Mouse (Mus musculus): ENCODE results near the gene Tnnt1.
A peak's percentile ranks its signal among the peaks of the same experiment; 100 is the strongest.

Gene Tnnt1

GRCm38 (mm10) chr7:4521231-4522003 lies 5.2 kb upstream of the Tnnt1 start:
- no peak for DNase-seq (ENCODE audit: low spot score in 2 of 2)

GRCm38 (mm10) chr7:4518487-4518886 lies 2.3 kb upstream of the Tnnt1 start:
- no peak for DNase-seq (ENCODE audit: low spot score in 2 of 2)

- DNase-seq (ENCODE audit: low spot score in 2 of 2): no peak
Measured at GRCm38 (mm10) chr7:4515853-4516252, 329 bp downstream of the Tnnt1 start.

- no peak for DNase-seq (ENCODE audit: low spot score in 2 of 2)
Measured at GRCm38 (mm10) chr7:4513829-4514712, 2.1 kb downstream of the Tnnt1 start.

- DNase-seq (ENCODE audit: low spot score in 2 of 2): no peak
Measured at GRCm38 (mm10) chr7:4513236-4513635, 2.9 kb downstream of the Tnnt1 start.

- DNase-seq (ENCODE audit: low spot score in 2 of 2): no peak
Measured at GRCm38 (mm10) chr7:4511489-4512224, 4.5 kb downstream of the Tnnt1 start.

- no peak for DNase-seq (ENCODE audit: low spot score in 2 of 2)
Measured at GRCm38 (mm10) chr7:4509863-4510608, 6.1 kb downstream of the Tnnt1 start.

- DNase-seq (ENCODE audit: low spot score in 2 of 2): no peak
Measured at GRCm38 (mm10) chr7:4508739-4509116, 7.5 kb downstream of the Tnnt1 start.

GRCm38 (mm10) chr7:4508062-4508738 lies 8.0 kb downstream of the Tnnt1 start:
- no peak for DNase-seq (ENCODE audit: low spot score in 2 of 2)

GRCm38 (mm10) chr7:4507220-4507619 lies 9.0 kb downstream of the Tnnt1 start:
- DNase-seq (ENCODE audit: low spot score in 2 of 2): no peak

- no peak for DNase-seq (ENCODE audit: low spot score in 2 of 2)
Measured at GRCm38 (mm10) chr7:4504646-4505435, 11.3 kb downstream of the Tnnt1 start.

- DNase-seq (ENCODE audit: low spot score in 2 of 2): no peak
Measured at GRCm38 (mm10) chr7:4503858-4504257, 12.3 kb downstream of the Tnnt1 start.

- no peak for DNase-seq (ENCODE audit: low spot score in 2 of 2)
Measured at GRCm38 (mm10) chr7:4503100-4503499, 13.1 kb downstream of the Tnnt1 start.

- peak in 1 of 2 experiments; percentile 36 for DNase-seq (ENCODE audit: low spot score in 2 of 2)
Measured at GRCm38 (mm10) chr7:4502421-4503090, 13.6 kb downstream of the Tnnt1 start.

- DNase-seq (ENCODE audit: low spot score in 2 of 2): peak; percentile 89 to 94
Measured at GRCm38 (mm10) chr7:4501558-4502397, 14.4 kb downstream of the Tnnt1 start, which contains the start of gene Ppp1r12c. Gene Ppp1r12c (minus strand): TSS chr7:4501680.

GRCm38 (mm10) chr7:4500892-4501471 lies 15.2 kb downstream of the Tnnt1 start:
- peak in 1 of 2 experiments; percentile 36 for DNase-seq (ENCODE audit: low spot score in 2 of 2)

- no peak for DNase-seq (ENCODE audit: low spot score in 2 of 2)
Measured at GRCm38 (mm10) chr7:4499034-4499433, 17.1 kb downstream of the Tnnt1 start.

GRCm38 (mm10) chr7:4498251-4498650 lies 17.9 kb downstream of the Tnnt1 start:
- no peak for DNase-seq (ENCODE audit: low spot score in 2 of 2)
